Comparison of ENCODE assay signal across 8 mouse cellular contexts in the genomic region with DNA sequence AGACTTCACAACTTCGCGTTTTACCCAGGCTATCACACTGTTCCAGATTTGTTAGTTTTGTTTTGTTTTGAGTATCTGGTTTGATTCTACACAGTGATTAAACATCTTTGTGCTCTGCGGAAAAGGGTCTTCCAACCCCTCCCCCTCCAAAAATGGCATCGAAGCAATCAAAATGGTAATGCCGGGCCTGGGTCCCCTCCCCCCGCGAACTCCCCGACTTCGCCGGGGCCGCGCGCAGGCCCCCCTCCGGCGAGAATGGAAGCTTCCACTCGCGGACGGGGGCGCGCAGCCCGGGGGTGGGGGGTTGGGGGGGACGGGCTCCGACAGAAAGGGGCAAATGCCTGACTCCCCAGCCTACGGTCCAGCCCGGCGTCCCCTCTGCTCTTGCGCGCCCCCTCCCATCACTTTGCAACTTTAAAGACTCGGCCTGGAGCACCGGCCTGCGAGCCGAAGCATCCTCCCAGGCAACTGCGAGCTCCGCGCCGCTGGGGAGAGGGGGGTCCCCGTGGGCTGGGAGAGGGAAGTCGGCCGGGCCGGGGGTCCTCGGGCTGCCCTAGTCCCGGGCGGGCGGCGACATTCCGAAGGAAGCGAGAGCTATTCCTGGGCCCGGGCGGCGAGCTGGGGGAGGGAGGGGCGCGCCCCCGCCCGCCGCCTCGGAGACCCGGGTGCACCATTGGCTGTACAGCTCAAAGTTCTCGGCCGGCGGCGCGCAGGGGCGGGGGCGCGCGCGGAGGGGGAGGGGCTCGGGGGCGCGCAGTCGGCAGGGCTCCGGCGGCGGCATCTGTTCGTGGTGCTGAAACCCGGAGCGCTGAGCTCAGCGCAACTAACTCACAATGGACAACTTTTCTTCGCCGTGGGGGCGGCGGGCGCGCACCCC. TPM values are rescaled to one million over a fixed set of nuclear protein-coding genes. Genes with fewer than 3 reads are reported as not detected.
DNase-seq lines count a peak whose midpoint lies in the region; ATAC-seq lines count a peak whose summit lies in the region.

No protein-coding gene starts in this region.

- under 1% methylated on average over 30 of the region's 84 CpGs for WGBS in hindbrain, embryonic 11.5 days

- peak; percentile 91 for DNase-seq in Muller cell, postnatal 12 days (ENCODE audit: inconsistent ontology term)
- peak; percentile 87 for DNase-seq in cerebellum, adult 9-10 months
- DNase-seq in frontal cortex, postnatal 14 days (ENCODE audit: low spot score in 2 of 2), result peak; percentile 66 to 71
- DNase-seq in hindbrain, embryonic 11.5 days (ENCODE audit: low spot score), result peak; percentile 87
- peak; percentile 74 to 85 for DNase-seq in layer of hippocampus, postnatal 14 days (ENCODE audit: low spot score in 2 of 2)
- peak; percentile 86 for DNase-seq in lung, postnatal 10 days
- peak; percentile 87 for DNase-seq in retina, postnatal 1 day
- DNase-seq in urinary bladder, postnatal 36 days (ENCODE audit: low spot score in 2 of 2), result peak; percentile 13 to 48

- peak overlapping the region; percentile 82 for H3K4me2 ChIP-seq in hindbrain, embryonic 11.5 days (replicated peaks; ENCODE audit: low read depth, low read length)

- H3K36me3 ChIP-seq in hindbrain, embryonic 11.5 days (ENCODE audit: control insufficient read depth, insufficient read depth, low read length), result no peaks in the 10 kb centered on the region

- H3K9ac ChIP-seq in hindbrain, embryonic 11.5 days (ENCODE audit: low read depth, low read length), result peak overlapping the region; percentile 95

- peak; percentile 70 for ATAC-seq in hindbrain, embryonic 11.5 days (ENCODE audit: low FRiP score)

- H3K9me3 ChIP-seq in hindbrain, embryonic 11.5 days (ENCODE audit: control insufficient read depth, low read length), result no peaks in the 10 kb centered on the region

- H3K4me3 ChIP-seq in hindbrain, embryonic 11.5 days (ENCODE audit: low read depth, low read length), result peak overlapping the region; percentile 91

- H3K27ac ChIP-seq in hindbrain, embryonic 11.5 days (ENCODE audit: low read depth, low read length), result peak overlapping the region; percentile 96

- no peaks in the 10 kb centered on the region for H3K27me3 ChIP-seq in hindbrain, embryonic 11.5 days (ENCODE audit: control insufficient read depth, insufficient read depth, low read length)

- peaks cover 16% of the 10 kb centered on the region for H3K4me1 ChIP-seq in hindbrain, embryonic 11.5 days (replicated peaks; ENCODE audit: control insufficient read depth, insufficient read depth, low read length)

RNA-seq across cellular contexts. Expression of gene Phf21b, which starts 2.4 kb away (rescaled TPM):
- 34.6 and 44.1 TPM in 2 replicates for polyA plus RNA-seq in hindbrain, embryonic 11.5 days (2014; fragmentation: Nextera tagmentation; extraction: Ambion mirVana)
- total RNA-seq in layer of hippocampus, postnatal 14 days (2021), result 10 to 100 TPM; 13.0 to 13.2 TPM

Comparison
In these comparisons a context has a peak if more than half of its experiments do, and no peak if none do; other contexts are left out.
1. Peak in every context shown above with its lines: DNase-seq, ATAC-seq, H3K4me3 ChIP-seq and H3K27ac ChIP-seq.
2. DNase-seq: peak in every context shown above with its lines; median percentile 91 in Muller cell, postnatal 12 days; 87 in cerebellum, adult 9-10 months; 87 in hindbrain, embryonic 11.5 days; 87 in retina, postnatal 1 day; 86 in lung, postnatal 10 days; 80 in layer of hippocampus, postnatal 14 days; 68 in frontal cortex, postnatal 14 days; 30 in urinary bladder, postnatal 36 days.